In genomic region chr1:153138486-153138885, GRCm38 (mm10) we compare ENCODE assay signal across 16 mouse cellular contexts. TPM values are rescaled to one million over a fixed set of nuclear protein-coding genes. Genes with fewer than 3 reads are reported as not detected.
DNase-seq lines count a peak whose midpoint lies in the region; ATAC-seq and TF ChIP-seq lines count a peak whose summit lies in the region.
"Had no signal": no experiment of that assay in that cellular context is flagged by ENCODE, and none has a peak within 500 bp of the region (broad histone marks: within the 10 kb centered on the region; RNA-seq: fewer than 3 reads in every experiment).

No protein-coding gene starts in this region.

- ATAC-seq in frontal cortex, adult (ENCODE audit: low TSS enrichment) = peak; percentile 71
- ATAC-seq: intestine, embryonic 15.5 days; liver, postnatal 0 days had no signal

- no peak overlapping the region for H3K4me3 ChIP-seq in lung, adult 2 months (replicated peaks; ENCODE audit: extremely low read depth, low read depth, low read length)
- H3K4me3 ChIP-seq: heart, embryonic 12.5 days; intestine, embryonic 15.5 days; kidney, embryonic 15.5 days; limb, embryonic 13.5 days; midbrain, embryonic 10.5 days had no signal

- no peak for TF ChIP-seq POLR2A in lung, adult 2 months (IDR thresholded peaks at IDR 0.05; ENCODE audit: borderline replicate concordance, extremely low read depth, low read depth, low read length)

- DNase-seq in frontal cortex, adult 2 months (ENCODE audit: extremely low spot score in 1 of 2, low spot score in 1 of 2) = no peak
- DNase-seq in cerebellum, adult 11-12 months = peak; percentile 42
- peak; percentile 42 to 52 for DNase-seq in cerebellum, postnatal 14 days
- peak; percentile 12 to 44 for DNase-seq in layer of hippocampus, postnatal 14 days (ENCODE audit: low spot score in 2 of 2)
- DNase-seq in lung, adult 2 months = no peak
- DNase-seq in thymus, postnatal 36 days = no peak
- DNase-seq: liver, postnatal 0 days; lung, postnatal 36 days; thymus, postnatal 4 days had no signal

- WGBS in lung, adult 2 months = 78% methylated on average over 5 of the region's 5 CpGs

- peaks cover 5% of the 10 kb centered on the region; the same call in 1 of the 2 replicates for H3K4me1 ChIP-seq in lung, adult 2 months (ENCODE audit: control insufficient read depth, insufficient read depth, low read length)

- no peak for TF ChIP-seq CTCF in lung, adult 2 months (IDR thresholded peaks at IDR 0.05; ENCODE audit: insufficient read depth, low read length)

RNA-seq across cellular contexts. Expression of gene Lamc2, which starts 47.8 kb away (rescaled TPM):
- 3.2 and 4.9 TPM in 2 replicates for polyA plus RNA-seq in frontal cortex, adult 2 months (2012; rRNA removed)
- 1 to 10 TPM; 1.4 to 2.0 TPM for total RNA-seq in layer of hippocampus, postnatal 14 days (2021)
- polyA plus RNA-seq in lung, adult 2 months (2012; rRNA removed) = 36.4 and 37.5 TPM in 2 replicates
- total RNA-seq: hematopoietic stem cell, adult 5-6 weeks had no signal

Comparison
In these comparisons a context has a peak if more than half of its experiments do, and no peak if none do; other contexts are left out.
1. DNase-seq: peak in cerebellum, adult 11-12 months (single experiment), cerebellum, postnatal 14 days (2 of 2) and layer of hippocampus, postnatal 14 days (2 of 2); none in frontal cortex, adult 2 months (0 of 2), lung, adult 2 months (single experiment) and thymus, postnatal 36 days (0 of 2).